Mouse (Mus musculus) thymus, adult 2 months (tissue): ENCODE data around the gene Rhox9.

Experiments used
- CTCF ChIP-seq: fragments of 200-500 bp; IDR thresholded peaks from 2 replicates; pipeline ENCODE4 v1.5.1; 2012; ENCODE audit warnings: mild to moderate bottlenecking, control low read depth, low read length, moderate library complexity, borderline replicate concordance; ENCODE audit not compliant: control insufficient read depth, poor library complexity, insufficient read depth; ENCODE audit errors: extremely low read depth
- POLR2A ChIP-seq: fragments of 200-500 bp; IDR thresholded peaks from 2 replicates; pipeline ENCODE4 v1.6.1; 2012; ENCODE audit warnings: mild to moderate bottlenecking, low read length, control low read depth, moderate library complexity; ENCODE audit not compliant: control insufficient read depth, poor library complexity, insufficient read depth; ENCODE audit errors: extremely low read depth

DNA sequence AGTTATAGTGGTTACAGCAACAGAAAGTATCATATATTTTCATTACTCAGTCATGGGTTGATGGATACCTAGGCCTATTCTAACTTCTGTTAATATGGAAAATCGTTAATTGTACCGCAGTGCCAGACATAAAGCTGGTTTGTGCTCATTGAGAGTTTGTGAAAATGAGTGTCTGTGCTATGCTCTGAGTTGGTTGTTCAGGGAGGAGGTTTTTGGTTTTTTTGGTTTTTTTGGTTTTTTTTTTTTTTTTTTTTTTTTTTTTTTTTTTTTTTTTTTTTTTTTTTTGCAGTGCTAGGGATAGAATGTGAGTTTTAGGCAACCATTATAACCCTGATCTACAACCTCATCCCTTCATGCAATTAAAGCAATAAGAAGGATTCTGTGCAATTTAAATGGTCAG lies 29.9 kb downstream of the Rhox9 start:
- TF ChIP-seq POLR2A (no peak), CTCF (no peak)
